Mouse (Mus musculus): ENCODE data around the gene Smad3.

GRCm38 (mm10) chr9:63804847-63805246 is 47.1 kb upstream of the Smad3 start:
- no peak for TF ChIP-seq POLR2A (IDR thresholded peaks at IDR 0.05; ENCODE audit: borderline replicate concordance, control insufficient read depth, low read depth, low read length)
- no peak for TF ChIP-seq CTCF (IDR thresholded peaks at IDR 0.05; ENCODE audit: control insufficient read depth, insufficient read depth, low read length)

Data from bone marrow, adult 2 months (tissue).